Mouse (Mus musculus): ENCODE results near the gene Fbxw8.

DNA sequence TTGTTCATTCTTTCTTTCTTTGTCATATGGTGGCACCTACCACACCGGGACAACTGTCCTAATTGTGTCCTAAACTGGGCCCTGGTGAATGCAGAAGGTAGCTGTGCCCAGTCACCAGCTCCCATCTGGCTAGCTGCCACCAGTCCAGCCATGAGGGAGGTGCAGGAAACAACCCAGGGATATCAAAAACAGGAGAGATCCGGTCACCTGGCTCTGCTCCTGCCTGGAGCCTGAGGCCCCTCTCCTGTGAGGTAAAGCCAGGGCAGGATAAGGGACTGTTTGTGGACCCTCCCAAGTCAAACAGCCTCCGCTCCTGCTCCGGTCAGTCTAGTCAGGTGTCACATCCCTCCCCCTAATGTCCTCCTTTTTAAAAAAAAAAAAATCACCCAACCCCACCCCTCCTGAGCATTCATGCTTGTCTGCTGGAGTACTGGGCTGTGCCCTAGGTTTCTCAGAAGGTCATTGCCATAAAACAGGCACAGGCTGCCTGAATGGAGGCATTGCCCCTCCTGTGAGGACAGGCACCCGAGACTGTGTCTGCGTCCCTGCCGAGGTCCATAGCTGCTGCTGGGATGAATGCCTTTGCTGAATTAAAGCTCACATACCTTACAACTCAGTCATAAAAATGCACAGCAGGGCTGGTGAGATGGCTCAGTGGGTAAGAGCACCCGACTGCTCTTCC is 103.1 kb downstream of the Fbxw8 start:
- TF ChIP-seq CTCF (conservative IDR thresholded peaks at IDR 0.05; ENCODE audit: low read length) (no peak), NANOG (IDR thresholded peaks at IDR 0.05; ENCODE audit: borderline replicate concordance, low read length) (no peak)

Data from E14TG2a.4 (cell line).